Mouse (Mus musculus) frontal cortex, adult (tissue): Measurements from ENCODE around the gene Gm36028.
A peak's percentile ranks its signal among the peaks of the same experiment; 100 is the strongest.

Experiments
- ATAC-seq: cut with Nextera tagmentation; 2 replicates; pipeline ENCODE4 v1.9.2; 2017; ENCODE audit warnings: mild to moderate bottlenecking, moderate library complexity, mixed read lengths; ENCODE audit not compliant: low TSS enrichment

Gene Gm36028

GRCm38 (mm10) chr16:37860213-37860612, 733 bp downstream of the Gm36028 start:
- no peak for ATAC-seq

GRCm38 (mm10) chr16:37857495-37857894, 3.5 kb downstream of the Gm36028 start:
- no peak for ATAC-seq

GRCm38 (mm10) chr16:37856327-37856726, 4.6 kb downstream of the Gm36028 start:
- ATAC-seq = no peak

- ATAC-seq = no peak
Measured at GRCm38 (mm10) chr16:37855583-37855982, 5.4 kb downstream of the Gm36028 start.

DNA sequence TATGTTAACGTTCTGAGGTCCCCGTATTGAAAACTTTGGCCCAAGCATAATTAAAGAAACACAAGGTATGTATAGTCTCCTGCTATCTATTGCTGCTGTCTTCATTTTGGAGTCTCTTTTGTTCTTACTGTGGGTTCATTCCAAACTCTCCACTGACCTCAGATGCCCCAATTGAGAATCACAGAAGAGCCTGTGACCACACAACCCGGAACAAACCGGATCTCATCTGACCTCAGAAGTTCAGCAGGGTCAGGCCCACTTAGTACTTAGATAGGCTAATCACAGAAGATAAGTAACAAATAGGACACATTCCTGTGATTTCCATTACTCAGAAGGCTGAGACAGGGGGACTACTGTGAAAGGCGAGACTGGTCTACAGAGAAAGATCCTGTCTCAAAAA, 6.4 kb downstream of the Gm36028 start:
- no peak for ATAC-seq

DNA sequence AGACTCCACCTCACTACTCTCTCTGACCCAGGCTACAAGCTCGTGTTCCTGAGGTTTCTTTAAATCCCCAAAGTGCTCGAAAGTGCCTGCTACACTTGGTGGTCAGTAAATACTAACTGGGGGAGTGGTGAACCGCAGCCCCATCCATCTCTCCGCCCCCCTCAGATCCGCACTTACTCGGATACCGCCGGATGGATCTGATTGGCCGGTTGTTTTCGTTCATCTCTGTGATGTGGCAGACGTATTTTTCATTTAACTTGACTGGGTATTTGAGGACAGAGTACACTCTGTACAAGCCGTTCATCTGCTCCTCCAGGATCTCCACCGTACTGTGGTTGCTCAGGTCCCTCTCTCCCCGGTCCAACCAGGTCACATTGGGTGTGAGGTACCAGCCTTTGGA, 6.9 kb downstream of the Gm36028 start:
- ATAC-seq = no peak

- no peak for ATAC-seq
Measured at GRCm38 (mm10) chr16:37853279-37853678, 7.7 kb downstream of the Gm36028 start.

DNA sequence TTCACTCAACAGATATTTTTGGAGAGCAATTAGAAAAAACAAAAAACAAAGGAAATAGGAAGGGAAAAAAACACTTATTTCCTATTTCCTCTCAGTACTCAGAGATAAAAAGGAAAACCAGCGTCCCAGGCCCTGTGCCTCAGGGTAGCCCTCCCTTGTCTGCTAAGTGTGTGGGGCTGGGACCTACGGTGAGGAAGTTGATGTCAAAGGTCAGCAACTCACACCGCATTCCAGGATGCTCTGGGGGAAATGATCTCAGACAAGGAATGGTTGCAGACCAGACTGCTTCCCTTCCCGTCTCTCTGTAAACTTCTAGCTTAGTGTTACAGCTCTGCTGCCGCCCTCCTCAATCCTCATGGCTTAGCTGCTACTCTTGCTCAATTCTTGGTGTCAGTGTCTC, 9.6 kb downstream of the Gm36028 start:
- ATAC-seq = no peak

GRCm38 (mm10) chr16:37847081-37847480, 13.9 kb downstream of the Gm36028 start:
- no peak for ATAC-seq

GRCm38 (mm10) chr16:37845202-37845925, 15.6 kb downstream of the Gm36028 start:
- ATAC-seq = no peak

DNA sequence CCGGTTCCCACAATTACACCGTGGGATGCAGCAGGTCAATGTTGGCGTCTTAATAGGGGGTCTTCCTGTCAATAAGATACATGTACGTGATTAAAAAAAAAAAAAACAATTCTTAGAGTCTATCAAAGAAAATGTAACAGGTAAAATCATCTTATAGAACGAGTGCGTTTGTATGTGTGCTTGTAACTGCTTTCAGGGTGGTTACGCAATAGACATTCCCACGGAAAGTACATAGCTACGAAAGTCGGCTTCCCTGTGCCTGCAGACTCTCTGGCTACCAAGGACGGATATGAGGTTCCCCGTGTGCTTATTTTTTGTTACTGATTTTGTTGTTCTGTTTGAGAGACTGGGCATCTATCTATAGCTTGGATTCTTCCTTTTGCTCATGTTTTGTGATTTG, 17.2 kb downstream of the Gm36028 start:
- no peak for ATAC-seq

- no peak for ATAC-seq
Measured at GRCm38 (mm10) chr16:37842439-37842838, 18.5 kb downstream of the Gm36028 start.

GRCm38 (mm10) chr16:37837571-37837970, 23.4 kb downstream of the Gm36028 start:
- ATAC-seq = no peak

- no peak for ATAC-seq
Measured at GRCm38 (mm10) chr16:37831041-37831440, 29.9 kb downstream of the Gm36028 start.

GRCm38 (mm10) chr16:37826286-37826685, 34.7 kb downstream of the Gm36028 start:
- no peak for ATAC-seq

GRCm38 (mm10) chr16:37824778-37825505, 36.0 kb downstream of the Gm36028 start:
- ATAC-seq = peak; percentile 75

- ATAC-seq = 0 out of 2 replicates have a peak, but pooled peaks have one; percentile 26
Measured at GRCm38 (mm10) chr16:37823949-37824348, 37.0 kb downstream of the Gm36028 start.

- no peak for ATAC-seq
Measured at GRCm38 (mm10) chr16:37817986-37818385, 43.0 kb downstream of the Gm36028 start.

DNA sequence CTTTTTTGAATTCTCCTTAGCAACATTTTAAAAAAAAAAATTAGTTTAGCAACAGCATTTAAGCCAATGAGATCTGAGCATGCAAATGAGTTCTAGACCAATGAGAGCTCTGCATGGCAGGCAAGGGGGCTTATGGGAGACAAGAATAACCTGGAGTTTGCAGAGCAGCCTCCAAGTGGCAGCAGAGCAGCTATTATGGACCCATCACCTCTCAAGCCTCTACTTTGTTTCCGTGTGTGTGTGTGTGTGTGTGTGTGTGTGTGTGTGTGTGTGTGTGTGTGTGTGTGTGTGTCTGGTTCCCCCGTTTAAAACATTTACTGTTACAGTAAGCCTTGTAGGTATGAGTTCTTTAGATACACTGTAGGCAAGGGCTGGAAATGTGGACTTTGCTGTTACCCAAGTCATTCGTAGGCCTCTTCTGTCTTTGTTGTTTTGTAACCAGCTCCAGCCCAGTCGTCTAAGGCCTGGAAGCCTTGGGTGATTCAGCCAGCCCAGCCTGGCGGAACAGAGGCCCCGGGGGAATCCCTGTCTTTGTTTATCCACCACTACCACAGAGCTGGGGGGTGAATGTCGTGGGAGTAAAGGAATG, 46.5 kb downstream of the Gm36028 start:
- ATAC-seq = peak; percentile 87

GRCm38 (mm10) chr16:37813691-37814382, 47.1 kb downstream of the Gm36028 start:
- no peak; the same call in 1 of the 2 replicates for ATAC-seq

- ATAC-seq = peak; percentile 58
Measured at GRCm38 (mm10) chr16:37812474-37812886, 48.5 kb downstream of the Gm36028 start.

- no peak for ATAC-seq
Measured at GRCm38 (mm10) chr16:37811874-37812273, 49.1 kb downstream of the Gm36028 start.
